Mouse (Mus musculus): ENCODE measurements around the gene Megf8. TPM values are rescaled to one million over a fixed set of nuclear protein-coding genes. Genes with fewer than 3 reads are reported as not detected.

Megf8 gene
- polyA plus RNA-seq, 1 experiment from 2014 or later = 5.6 TPM

GRCm38 (mm10) chr7:25274996-25275395 is 42.0 kb upstream of the Megf8 start:
- H3K27ac ChIP-seq = no peak overlapping the region
- H3K4me3 ChIP-seq (ENCODE audit: inconsistent target) = no peak overlapping the region
- 94% methylated on average over 3 of the region's 3 CpGs for WGBS (ENCODE audit: missing documents)
- H3K79me2 ChIP-seq (ENCODE audit: inconsistent target) = peaks cover 66% of the 10 kb centered on the region
- H3K36me3 ChIP-seq (ENCODE audit: inconsistent target) = no peaks in the 10 kb centered on the region

- Histone ChIP-seq H3K79me2 (ENCODE audit: inconsistent target) (peaks cover 66% of the 10 kb centered on the region), H3K27ac (no peak overlapping the region), H3K4me3 (ENCODE audit: inconsistent target) (no peak overlapping the region), H3K36me3 (ENCODE audit: inconsistent target) (no peaks in the 10 kb centered on the region)
- WGBS (ENCODE audit: missing documents) = 91% methylated on average over 8 of the region's 9 CpGs
These were observed 41.2 kb upstream of the Megf8 start for GRCm38 (mm10) chr7:25275555-25276298.

- Histone ChIP-seq H3K27ac (peak overlapping the region; percentile 41), H3K36me3 (ENCODE audit: inconsistent target) (no peaks in the 10 kb centered on the region), H3K79me2 (ENCODE audit: inconsistent target) (peaks cover 61% of the 10 kb centered on the region), H3K4me3 (ENCODE audit: inconsistent target) (no peak overlapping the region)
- WGBS (ENCODE audit: missing documents) = 91% methylated on average over 4 of the region's 4 CpGs
These were observed 39.6 kb upstream of the Megf8 start for GRCm38 (mm10) chr7:25277405-25277804.

- H3K36me3 ChIP-seq (ENCODE audit: inconsistent target) = no peaks in the 10 kb centered on the region
- H3K79me2 ChIP-seq (ENCODE audit: inconsistent target) = peaks cover 62% of the 10 kb centered on the region
- H3K27ac ChIP-seq = peak overlapping the region; percentile 41
- peak overlapping the region; percentile 14; the same call in 1 of the 2 replicates for H3K4me3 ChIP-seq (ENCODE audit: inconsistent target)
- 12% methylated on average over 4 of the region's 4 CpGs for WGBS (ENCODE audit: missing documents)
These were observed 39.0 kb upstream of the Megf8 start for GRCm38 (mm10) chr7:25277998-25278340.

- peaks cover 65% of the 10 kb centered on the region for H3K79me2 ChIP-seq (ENCODE audit: inconsistent target)
- H3K4me3 ChIP-seq (ENCODE audit: inconsistent target) = peak overlapping the region; percentile 49
- no peaks in the 10 kb centered on the region for H3K36me3 ChIP-seq (ENCODE audit: inconsistent target)
- peak overlapping the region; percentile 95 for H3K27ac ChIP-seq
- WGBS (ENCODE audit: missing documents) = 1% methylated on average over 40 of the region's 60 CpGs
These were observed 38.5 kb upstream of the Megf8 start for GRCm38 (mm10) chr7:25278341-25279075.

- H3K27ac ChIP-seq = peak overlapping the region; percentile 95
- peaks cover 65% of the 10 kb centered on the region for H3K79me2 ChIP-seq (ENCODE audit: inconsistent target)
- H3K36me3 ChIP-seq (ENCODE audit: inconsistent target) = no peaks in the 10 kb centered on the region
- H3K4me3 ChIP-seq (ENCODE audit: inconsistent target) = peak overlapping the region; percentile 41
- under 1% methylated on average over 41 of the region's 49 CpGs for WGBS (ENCODE audit: missing documents)
These were observed 37.7 kb upstream of the Megf8 start for GRCm38 (mm10) chr7:25279076-25279860.

- H3K79me2 ChIP-seq (ENCODE audit: inconsistent target) = peaks cover 65% of the 10 kb centered on the region
- H3K27ac ChIP-seq = peak overlapping the region; percentile 95
- peak overlapping the region; percentile 41 for H3K4me3 ChIP-seq (ENCODE audit: inconsistent target)
- peaks cover 4% of the 10 kb centered on the region; the same call in 1 of the 2 replicates for H3K36me3 ChIP-seq (ENCODE audit: inconsistent target)
- WGBS (ENCODE audit: missing documents) = 2% methylated on average over 6 of the region's 6 CpGs
These were observed 36.8 kb upstream of the Megf8 start for GRCm38 (mm10) chr7:25279861-25280791.

GRCm38 (mm10) chr7:25281166-25281733 is 35.7 kb upstream of the Megf8 start:
- peaks cover 65% of the 10 kb centered on the region for H3K79me2 ChIP-seq (ENCODE audit: inconsistent target)
- WGBS (ENCODE audit: missing documents) = 36% methylated on average over 12 of the region's 12 CpGs
- H3K27ac ChIP-seq = peak overlapping the region; percentile 95
- no peak overlapping the region; the same call in 1 of the 2 replicates for H3K4me3 ChIP-seq (ENCODE audit: inconsistent target)
- H3K36me3 ChIP-seq (ENCODE audit: inconsistent target) = peaks cover 15% of the 10 kb centered on the region

- peak overlapping the region; percentile 95 for H3K27ac ChIP-seq
- peaks cover 67% of the 10 kb centered on the region for H3K79me2 ChIP-seq (ENCODE audit: inconsistent target)
- no peak overlapping the region; the same call in 1 of the 2 replicates for H3K4me3 ChIP-seq (ENCODE audit: inconsistent target)
- peaks cover 23% of the 10 kb centered on the region for H3K36me3 ChIP-seq (ENCODE audit: inconsistent target)
- 1% methylated on average over 74 of the region's 108 CpGs for WGBS (ENCODE audit: missing documents)
These were observed 35.0 kb upstream of the Megf8 start for GRCm38 (mm10) chr7:25281734-25282601.

GRCm38 (mm10) chr7:25282731-25283211 is 34.2 kb upstream of the Megf8 start:
- Histone ChIP-seq H3K79me2 (ENCODE audit: inconsistent target) (peaks cover 64% of the 10 kb centered on the region), H3K27ac (peak overlapping the region; percentile 81), H3K4me3 (ENCODE audit: inconsistent target) (peak overlapping the region; percentile 87), H3K36me3 (ENCODE audit: inconsistent target) (peaks cover 31% of the 10 kb centered on the region)
- 2% methylated on average over 31 of the region's 36 CpGs for WGBS (ENCODE audit: missing documents)

GRCm38 (mm10) chr7:25283637-25284036 is 33.3 kb upstream of the Megf8 start:
- WGBS (ENCODE audit: missing documents) = 2% methylated on average over 5 of the region's 5 CpGs
- Histone ChIP-seq H3K79me2 (ENCODE audit: inconsistent target) (peaks cover 64% of the 10 kb centered on the region), H3K36me3 (ENCODE audit: inconsistent target) (peaks cover 39% of the 10 kb centered on the region), H3K4me3 (ENCODE audit: inconsistent target) (peak overlapping the region; percentile 87), H3K27ac (peak overlapping the region; percentile 81)

- 31% methylated on average over 2 of the region's 2 CpGs for WGBS (ENCODE audit: missing documents)
These were observed 32.8 kb upstream of the Megf8 start for GRCm38 (mm10) chr7:25284171-25284570.

More at GRCm38 (mm10) chr7:25284171-25284570, 32.8 kb upstream of the Megf8 start:
- Histone ChIP-seq H3K27ac (peak overlapping the region; percentile 81), H3K4me3 (ENCODE audit: inconsistent target) (peak overlapping the region; percentile 87), H3K79me2 (ENCODE audit: inconsistent target) (peaks cover 64% of the 10 kb centered on the region), H3K36me3 (ENCODE audit: inconsistent target) (peaks cover 45% of the 10 kb centered on the region)
